ENCODE assay signal across 18 mouse cellular contexts in genomic region chr7:143254901-143255300, GRCm38 (mm10).
"Had no signal": no experiment of that assay in that cellular context is flagged by ENCODE, and none has a peak within 500 bp of the region (broad histone marks: within the 10 kb centered on the region; RNA-seq: fewer than 3 reads in every experiment).

No protein-coding gene starts in this region.

- H3K4me2 ChIP-seq: lung, embryonic 14.5 days; midbrain, embryonic 12.5 days; neural tube, embryonic 13.5 days; neural tube, embryonic 15.5 days; stomach, embryonic 15.5 days had no signal

- H3K27me3 ChIP-seq: midbrain, embryonic 12.5 days; neural tube, embryonic 13.5 days; neural tube, embryonic 15.5 days; stomach, embryonic 15.5 days had no signal

- H3K4me1 ChIP-seq: midbrain, embryonic 12.5 days; neural tube, embryonic 15.5 days; stomach, embryonic 15.5 days had no signal

- H3K27ac ChIP-seq: midbrain, embryonic 10.5 days; midbrain, embryonic 12.5 days; neural tube, embryonic 13.5 days; neural tube, embryonic 15.5 days; stomach, embryonic 15.5 days; stomach, postnatal 0 days had no signal

- DNase-seq: lung, embryonic 14.5 days; lung, postnatal 10 days; lung, postnatal 4 days; midbrain, embryonic 14.5 days; retina, postnatal 1 day; right cerebral cortex, adult 18-20 months; right cerebral cortex, postnatal 14 days; thymus, adult 2 months; thymus, postnatal 25 days; thymus, postnatal 4 days had no signal

- H3K4me3 ChIP-seq: midbrain, embryonic 10.5 days; midbrain, embryonic 12.5 days; myocyte; neural tube, embryonic 13.5 days; neural tube, embryonic 15.5 days; stomach, embryonic 15.5 days had no signal

- H3K9ac ChIP-seq: lung, embryonic 14.5 days; midbrain, embryonic 12.5 days; neural tube, embryonic 13.5 days; neural tube, embryonic 15.5 days; stomach, embryonic 15.5 days had no signal

- ATAC-seq: midbrain, embryonic 16.5 days had no signal
